Mouse (Mus musculus) bone marrow, adult 2 months (tissue): ENCODE results near the gene Cenph.

Experiments used
- CTCF ChIP-seq: fragments of 200-500 bp; IDR thresholded peaks from 2 replicates; pipeline ENCODE4 v1.5.1; 2011; ENCODE audit warnings: low read length, control low read depth; ENCODE audit not compliant: control insufficient read depth, insufficient read depth
- POLR2A ChIP-seq: fragments of 200-500 bp; IDR thresholded peaks from 2 replicates; pipeline ENCODE4 v1.6.1; 2011; ENCODE audit warnings: low read depth, mild to moderate bottlenecking, control low read depth, low read length, borderline replicate concordance; ENCODE audit not compliant: control insufficient read depth

DNA sequence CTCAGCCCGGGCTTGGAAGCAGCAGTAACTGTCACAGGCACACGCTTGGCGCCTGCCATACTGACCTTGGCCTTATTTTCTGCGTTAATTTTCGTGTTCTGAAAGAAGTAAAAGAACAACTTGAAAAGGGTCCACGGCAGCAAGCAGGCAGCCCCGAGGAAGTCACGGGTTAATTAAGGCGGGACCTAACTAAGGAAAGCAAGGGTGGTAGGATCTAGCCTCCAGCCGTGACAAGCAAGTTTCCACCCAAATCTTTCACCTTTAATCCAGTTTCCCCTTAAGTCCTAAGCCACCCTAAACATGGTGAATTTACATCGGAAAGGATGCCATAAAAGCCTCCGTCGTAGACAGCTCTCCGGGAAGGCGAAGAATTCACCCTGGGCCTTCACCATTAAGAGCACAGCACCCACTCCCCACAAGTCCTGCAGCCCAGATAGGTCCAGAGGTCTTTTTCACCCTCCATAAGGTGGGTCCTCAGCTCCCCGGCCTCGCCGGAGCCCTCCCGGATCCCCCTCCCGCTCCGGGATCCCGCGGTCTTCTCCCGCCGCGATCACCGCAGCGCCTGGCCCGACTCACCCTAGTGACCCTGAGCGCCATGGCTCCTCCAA lies 10.2 kb upstream of the Cenph start:
- no peak for TF ChIP-seq CTCF
- no peak for TF ChIP-seq POLR2A
